Mouse (Mus musculus) CD4-positive, CD25-positive, alpha-beta regulatory T cell, adult 4 months (primary cell): ENCODE data around the gene Amfr. TPM values are rescaled to one million over a fixed set of nuclear protein-coding genes. Genes with fewer than 3 reads are reported as not detected.

ENCODE experiments used
- ATAC-seq: one replicate; pipeline ENCODE4 v1.8.0; 2017
- polyA plus RNA-seq, 2 experiments: library from polyadenylated mRNA; unstranded; fragments of 100-300 nt; shearing (Covaris generic); gene quantifications; one replicate each; pipeline ENCODE4 v1.2.1; 2017

Amfr gene
- polyA plus RNA-seq, 2 experiments from 2014 or later: 33.1 to 37.4 TPM

DNA sequence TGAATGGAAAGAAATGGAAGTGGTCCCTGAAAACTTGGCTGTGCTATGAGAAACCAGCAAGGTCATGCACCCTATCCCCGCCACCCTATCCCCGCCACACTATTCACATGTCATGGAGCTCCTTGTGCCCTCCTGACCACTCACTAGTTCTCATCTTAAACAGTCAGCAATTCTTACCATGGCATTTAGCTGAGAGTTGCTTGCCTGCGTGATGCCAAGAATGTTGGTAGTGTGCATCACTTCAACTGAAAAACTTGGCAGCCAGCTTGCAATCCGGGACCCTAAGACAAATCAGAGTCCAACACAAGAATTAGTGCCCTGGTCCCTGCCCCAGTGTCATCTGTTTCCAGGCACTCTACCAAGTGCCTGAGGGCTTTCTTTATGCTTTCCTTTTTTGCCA, 32.5 kb downstream of the Amfr start:
- no peak for ATAC-seq

DNA sequence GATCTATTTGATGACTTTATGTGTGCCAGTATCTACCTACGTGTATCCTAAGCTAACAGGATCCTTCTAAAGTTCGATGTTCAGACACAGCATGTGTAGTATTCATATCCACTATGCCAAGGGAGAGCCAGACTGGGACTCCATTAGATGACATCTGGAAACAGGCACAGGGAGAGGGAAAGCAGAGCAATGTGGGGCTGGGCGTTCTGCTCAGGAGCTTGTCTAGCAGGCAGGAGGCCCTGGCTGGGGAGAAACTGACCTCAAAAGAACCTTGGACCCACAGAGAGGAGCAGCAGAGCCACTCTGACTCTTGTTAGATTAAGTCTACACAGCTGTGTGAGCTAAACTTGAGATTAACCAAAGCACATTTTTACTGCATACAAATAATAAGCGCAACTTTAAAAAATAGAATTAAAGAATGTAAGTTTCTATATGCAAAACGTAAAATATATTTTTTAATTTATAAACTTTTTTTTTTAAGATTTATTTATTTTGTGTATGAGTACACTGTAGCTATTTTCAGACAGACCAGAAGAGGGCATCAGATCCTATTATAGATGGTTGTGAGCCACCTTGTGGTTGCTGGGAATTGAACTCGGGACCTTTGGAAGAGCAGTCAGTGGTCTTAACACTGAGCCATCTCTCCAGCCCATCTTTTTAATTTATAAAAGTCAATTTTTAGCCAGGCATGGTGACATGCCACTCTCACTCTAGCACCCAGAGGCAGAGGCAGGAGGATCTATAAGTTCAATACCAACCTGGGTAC, 36.0 kb downstream of the Amfr start:
- no peak for ATAC-seq

DNA sequence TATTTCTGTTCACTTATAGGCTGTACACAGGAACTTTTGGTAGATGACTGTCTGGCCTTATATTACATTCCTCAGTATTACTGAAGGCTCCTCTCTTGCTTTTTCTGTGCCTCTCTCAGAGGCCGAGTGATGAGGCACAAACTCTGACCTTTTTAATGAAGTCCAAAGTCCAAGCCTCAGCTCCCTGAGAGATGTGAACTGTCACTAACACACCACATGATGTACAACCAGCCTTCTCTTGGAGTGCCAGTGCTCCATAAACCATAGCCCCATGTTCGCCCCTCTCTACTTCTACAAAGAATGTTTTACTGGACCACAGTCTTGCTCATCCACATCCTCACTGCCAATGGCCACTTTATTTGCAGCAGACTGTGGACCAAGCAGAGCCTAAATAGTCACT, 37.3 kb downstream of the Amfr start:
- ATAC-seq: no peak

DNA sequence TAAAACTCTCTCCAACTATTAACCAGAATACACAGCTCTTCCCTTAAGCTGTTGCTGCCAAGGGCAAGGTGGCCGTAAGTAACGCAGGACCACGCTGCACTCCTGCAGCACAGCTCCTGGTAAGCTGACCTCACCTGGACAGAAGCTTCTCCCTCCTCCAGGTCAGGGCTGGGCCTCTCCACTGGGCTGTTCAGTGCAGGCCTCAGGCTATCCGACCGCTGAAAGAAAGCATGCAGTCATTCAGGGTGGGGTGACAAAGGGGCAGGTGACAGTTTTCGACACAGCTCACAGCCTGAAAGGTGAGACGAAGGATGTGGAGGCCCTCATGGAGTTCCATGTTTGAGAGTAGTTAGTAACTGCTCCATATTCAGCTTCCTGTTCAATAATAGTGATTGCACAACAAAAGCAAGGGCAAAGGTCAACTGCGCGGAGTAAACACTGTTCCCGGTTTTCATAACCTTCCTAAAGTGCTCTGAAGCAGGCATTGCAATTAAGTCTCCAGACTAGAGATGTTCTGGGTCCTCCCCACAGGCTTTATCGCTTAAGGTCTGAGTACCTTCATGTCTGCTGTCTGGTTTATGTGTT, 37.9 kb downstream of the Amfr start:
- no peak for ATAC-seq

DNA sequence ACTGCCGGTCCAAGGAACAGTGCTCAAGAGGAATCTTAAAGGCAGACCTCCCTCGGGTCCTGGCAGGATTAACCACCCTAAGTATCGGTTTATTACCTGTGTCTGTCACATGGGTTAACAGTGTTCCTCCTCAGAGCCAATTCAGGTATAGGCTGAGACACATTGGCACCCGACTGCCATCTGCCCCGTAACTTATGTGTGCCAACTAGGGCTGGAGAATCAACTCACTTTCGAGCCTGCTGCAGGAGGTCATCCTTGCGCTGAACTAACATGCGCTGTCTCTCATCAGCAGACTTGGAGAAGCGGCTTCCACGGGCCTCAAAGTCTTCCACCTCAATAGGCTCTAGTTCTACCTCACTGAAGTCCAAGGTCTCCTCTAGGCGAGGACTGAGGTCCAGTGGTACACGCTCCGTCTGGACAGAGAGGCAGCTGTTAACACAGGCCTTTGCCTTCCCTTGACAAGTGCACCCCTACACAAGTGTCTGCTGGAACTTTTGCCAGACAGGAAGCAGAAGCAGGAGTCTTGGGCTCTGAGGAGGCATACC, 38.7 kb downstream of the Amfr start:
- ATAC-seq: no peak

DNA sequence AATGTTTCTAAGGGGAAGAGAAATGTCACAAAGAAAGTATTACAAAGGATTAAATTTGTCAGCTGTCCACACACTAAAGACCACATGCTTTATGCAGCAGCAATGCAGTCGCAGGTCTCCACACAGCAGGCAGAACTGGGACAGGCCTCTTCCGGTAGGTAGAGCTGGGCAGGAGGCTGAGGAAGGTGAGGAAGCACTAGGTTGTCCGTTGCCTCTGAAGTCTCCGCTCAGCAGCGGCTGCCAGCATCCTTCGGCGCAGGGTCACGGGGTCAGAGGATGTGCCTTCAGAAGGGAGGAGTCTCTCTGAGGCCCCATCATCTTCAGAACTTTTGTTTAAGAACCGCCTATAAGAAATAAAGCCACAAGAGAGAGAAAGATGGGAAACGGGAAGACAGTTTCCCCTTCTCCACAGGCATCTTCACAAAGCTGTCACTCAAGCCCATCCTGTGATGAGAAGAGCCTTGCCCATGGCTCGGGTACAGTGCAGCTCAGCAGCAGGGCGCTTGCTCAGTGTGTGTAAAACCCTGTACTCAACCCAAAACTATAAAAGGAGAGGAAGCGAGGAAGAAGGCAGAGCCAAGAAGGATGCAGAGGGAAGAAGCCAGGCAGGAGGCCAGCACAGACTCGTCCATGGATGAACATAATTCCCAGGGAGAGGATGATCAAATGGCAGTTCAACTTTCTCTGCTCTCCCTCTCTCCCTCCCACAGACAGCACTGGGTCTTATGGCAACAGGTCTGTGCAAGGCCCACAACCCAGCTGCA, 39.5 kb downstream of the Amfr start:
- ATAC-seq: no peak

DNA sequence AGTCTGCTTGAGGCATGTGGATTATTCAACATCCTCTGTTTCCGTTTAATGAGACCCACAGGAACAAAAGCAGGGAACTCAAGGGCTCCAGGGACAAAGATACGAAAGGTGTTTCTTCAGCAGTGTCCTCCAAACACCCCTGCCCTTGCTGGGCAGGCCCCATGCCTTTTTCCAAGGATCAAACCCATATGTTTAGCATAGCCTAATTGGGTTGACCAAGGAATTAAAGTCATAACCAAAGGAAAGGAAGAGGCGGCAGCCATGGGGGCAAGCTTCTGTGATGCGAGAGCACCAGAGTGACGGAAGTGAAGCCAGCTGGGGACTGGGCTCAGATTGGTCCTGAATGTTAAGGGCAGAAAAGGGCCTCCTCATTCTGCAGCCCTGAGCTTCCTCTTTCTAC, 40.4 kb downstream of the Amfr start:
- no peak for ATAC-seq

DNA sequence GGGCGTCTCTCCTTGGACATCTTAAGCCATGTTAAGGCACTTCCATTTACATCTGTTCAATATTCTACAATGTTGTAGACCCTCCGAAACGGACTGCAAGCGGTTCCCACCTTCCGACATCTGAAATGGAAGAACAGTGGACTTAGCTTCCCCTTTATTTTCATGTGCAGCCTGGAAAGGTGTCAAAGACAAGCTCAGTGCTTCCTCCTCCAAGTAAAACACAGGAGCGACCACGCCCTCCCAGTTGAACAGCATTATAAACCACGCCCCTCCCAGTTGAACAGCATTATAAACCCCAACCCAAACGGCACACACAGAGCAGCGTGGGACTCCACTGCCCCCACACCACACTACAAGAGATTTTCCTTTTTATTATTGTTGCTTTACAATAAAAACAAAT, 41.2 kb downstream of the Amfr start:
- no peak for ATAC-seq

DNA sequence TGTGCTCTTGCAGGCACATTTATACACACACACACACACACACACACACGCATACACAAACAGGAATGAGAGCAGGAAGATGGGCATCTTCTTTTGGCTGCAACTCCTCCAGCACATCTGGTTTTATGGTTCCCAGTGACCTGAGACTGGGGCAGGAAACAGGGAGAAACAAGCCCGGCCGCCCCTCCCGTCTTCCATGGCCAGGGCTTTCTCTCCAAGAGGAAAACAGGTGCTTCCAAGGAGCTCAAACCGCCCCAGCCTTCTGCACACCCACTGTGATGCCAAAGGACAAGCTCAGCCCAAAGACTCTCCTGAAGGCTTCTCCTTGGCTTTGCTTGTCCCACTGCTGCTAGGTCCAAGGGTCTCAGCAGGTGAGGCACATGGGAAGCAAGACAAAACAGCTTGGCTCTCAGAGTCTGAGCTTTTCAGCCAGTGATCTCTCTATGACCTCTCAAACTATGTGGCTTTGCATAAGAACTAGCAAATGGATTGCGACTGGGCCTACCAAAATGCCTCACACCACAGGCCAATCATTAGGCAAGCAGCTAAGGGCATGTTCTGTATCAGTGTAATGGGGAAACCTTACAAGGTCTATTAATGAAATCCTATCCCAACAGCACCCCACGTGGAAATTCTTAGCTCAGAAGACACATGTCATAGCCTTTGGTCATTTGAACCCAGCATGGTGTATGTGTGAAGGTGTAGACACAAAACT, 42.9 kb downstream of the Amfr start:
- no peak for ATAC-seq

DNA sequence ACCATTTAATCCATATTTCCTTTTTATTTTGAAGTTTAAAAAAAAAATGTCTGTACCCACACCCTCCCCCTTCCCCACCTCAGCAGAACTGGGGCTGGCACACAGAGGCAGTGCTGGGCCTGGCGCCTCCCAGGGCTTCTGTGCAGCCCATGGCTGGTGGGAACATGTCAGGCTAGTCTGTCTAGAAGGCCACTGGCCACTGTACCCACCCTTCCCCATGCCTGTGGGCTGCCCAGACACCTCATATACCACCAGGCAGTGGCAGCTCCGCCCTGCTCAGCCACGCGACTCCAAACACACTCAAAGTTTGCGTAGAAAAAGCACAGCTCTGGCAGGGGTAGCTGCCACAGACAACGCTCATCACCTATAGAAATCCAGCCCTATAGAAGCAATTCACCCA, 44.3 kb downstream of the Amfr start:
- ATAC-seq: no peak

DNA sequence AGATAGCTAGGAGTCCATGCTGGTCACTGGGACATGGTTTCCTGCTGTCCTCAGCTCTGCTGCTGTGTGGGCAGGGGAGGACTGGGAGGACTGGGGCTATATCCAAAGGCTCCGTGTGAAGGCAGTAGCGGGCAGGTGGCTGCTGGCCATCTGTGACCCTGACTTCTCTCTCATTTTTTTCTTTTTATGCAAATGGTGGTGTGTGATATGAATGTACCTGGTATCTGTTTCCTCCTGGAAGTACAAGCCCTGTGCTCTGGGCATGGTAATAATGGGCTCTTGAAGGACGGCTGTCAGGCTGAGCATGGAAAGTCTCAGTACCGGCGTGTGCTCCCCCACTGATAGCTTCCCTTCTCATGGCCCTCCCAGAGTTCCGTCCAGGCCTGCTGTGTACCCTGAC, 51.7 kb downstream of the Amfr start:
- ATAC-seq: no peak

DNA sequence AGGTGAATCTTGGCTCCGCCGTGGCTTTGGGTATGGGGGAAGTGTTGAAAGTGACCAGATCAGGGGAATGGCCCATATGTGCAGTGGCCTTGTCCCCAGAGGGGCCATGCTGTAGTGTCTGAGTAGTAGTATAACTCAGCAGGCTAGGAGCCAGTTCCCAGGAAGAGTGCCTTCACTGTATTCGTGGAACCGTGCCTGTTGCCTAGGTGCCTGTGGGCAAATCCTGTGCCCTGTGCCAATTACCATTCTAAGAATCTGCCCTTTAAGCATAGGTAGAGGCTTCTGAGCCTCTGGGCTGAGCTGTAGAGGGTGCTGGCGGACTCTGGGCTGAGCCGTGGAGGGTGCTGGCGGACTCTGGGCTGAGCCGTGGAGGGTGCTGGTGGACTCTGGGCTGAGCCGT, 54.2 kb downstream of the Amfr start:
- no peak for ATAC-seq

DNA sequence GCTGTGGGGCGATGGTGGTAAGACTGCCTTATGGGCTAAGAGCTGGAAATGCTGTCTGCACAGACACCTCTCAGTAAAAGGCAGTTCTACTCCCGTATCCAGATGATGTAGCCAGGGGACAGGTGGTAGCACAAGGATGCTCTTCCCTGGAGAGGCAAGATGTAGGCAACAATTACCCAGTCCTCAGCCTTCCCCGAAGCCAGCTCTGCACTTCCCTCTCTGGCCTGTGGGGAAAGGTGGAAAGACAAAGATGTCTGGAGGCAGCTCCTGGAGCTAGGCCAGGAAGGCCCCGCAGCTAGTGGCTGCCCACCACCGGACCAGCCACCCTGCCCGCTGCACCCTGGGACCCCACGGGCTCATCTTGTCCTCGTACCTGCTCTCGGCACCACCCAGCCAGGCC, 60.1 kb downstream of the Amfr start:
- no peak for ATAC-seq

DNA sequence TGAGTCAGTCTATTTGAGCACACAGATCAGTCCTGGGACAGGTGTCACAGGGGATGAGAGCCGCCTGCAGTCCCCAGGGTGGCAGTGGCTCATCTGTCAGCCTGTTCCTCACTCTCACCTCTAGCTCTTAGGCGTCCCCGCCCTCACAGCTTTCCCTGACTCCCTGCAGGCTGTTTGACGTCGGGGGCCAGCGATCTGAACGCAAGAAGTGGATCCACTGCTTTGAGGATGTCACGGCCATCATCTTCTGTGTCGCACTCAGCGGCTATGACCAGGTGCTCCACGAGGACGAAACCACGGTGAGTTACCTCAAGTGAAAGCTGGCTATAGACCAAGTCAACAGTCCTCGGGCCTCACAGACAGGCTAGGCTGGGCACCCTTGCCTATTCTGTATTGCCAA, 62.5 kb downstream of the Amfr start:
- no peak for ATAC-seq

DNA sequence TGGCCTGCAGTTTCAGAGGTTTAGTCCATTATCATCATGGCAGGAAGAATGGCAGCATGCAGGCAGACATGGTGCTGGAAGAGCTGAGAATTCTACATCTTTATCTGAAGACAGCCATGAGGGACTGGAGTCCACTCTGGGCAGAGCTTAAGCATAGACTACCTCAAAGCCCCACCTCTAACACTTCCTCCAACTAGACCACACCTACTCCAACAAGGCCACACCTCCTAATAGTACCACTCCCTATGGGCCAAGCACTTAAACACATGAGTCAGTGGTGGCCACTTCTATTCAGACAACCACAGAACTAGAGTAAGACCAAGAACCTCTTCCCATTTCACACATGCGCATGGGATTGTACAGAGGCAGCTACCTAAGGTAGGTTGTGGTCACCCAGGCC, 66.2 kb downstream of the Amfr start:
- ATAC-seq: no peak

DNA sequence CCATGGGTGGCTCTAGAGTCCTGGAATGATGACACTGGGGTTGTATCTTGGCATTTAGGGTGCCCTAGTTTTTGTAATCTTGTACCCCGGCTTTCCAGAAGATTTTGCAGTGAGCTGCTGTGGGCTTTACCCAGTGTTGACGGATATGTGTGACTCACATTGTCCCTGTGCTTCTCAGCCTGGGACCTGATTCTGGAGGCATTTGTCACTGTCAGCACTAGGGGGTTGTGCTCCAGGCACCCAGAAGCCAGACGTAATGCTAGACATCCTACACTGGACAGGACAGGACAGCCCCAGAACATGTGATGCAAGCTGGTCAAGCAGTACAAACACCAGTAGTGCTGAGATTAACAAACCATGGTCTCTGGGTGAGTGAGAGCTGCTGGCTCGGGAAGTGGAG, 66.9 kb downstream of the Amfr start:
- ATAC-seq: no peak

DNA sequence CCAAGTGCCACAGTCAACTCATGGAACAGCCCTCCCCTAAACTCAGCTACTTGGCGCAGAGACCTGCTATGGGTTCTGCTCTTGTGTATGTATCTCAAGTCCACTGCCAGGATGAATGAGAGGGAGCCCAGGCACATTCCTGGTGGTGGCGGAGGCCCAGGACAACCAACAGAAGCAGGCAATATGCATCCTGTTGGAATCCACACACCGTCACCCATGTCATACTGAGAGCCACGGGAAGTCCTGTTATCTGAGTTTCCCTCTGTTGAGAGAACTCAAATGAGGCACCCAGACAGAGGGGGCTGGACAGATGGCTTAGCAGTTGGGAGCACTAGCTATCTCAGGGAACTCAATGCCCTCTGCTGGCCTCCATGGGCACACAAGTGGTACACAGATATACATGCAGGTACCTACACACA, 71.0 kb downstream of the Amfr start:
- no peak for ATAC-seq

DNA sequence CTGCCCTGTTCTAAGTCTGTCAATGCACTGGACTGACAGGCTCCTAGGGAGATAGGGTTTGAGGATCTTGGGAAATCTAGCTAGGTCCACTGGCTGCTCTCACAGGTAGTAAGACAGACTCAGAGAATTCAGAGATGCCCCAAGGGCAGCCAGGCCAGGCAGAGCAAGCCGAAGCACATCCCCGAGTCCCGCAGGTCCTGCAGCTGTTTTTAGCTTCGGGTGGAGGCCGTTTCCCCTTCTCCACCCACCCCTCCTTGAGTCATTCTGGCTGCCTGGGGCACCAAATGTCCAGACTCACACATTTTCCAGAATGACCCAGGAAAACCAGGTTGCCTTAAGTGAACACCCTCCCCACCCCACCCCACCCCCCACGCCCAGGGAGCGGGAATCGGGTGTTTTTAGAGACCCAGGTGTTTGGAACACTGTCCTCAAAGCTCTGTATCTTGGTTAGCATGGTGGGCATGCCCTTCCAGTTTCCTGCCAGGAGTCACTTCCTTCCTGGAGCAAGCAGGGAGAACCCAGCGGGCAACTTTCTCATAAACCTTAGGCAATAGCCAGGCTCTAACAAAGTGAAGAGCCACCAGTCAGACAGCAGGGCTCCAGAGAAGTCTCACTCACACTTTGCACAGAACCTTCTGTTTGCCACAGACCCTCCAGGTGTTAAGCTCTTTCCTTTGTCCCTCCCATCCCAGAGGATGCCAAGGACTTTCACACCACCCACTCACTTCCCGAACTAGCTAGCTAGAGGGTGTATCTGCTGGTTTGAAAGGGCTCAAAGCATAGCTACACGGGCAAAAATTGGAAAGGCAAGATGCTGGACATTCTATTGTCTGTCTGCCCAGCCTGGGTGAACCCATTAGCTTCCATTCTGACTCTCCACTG, 71.9 kb downstream of the Amfr start:
- no peak for ATAC-seq

DNA sequence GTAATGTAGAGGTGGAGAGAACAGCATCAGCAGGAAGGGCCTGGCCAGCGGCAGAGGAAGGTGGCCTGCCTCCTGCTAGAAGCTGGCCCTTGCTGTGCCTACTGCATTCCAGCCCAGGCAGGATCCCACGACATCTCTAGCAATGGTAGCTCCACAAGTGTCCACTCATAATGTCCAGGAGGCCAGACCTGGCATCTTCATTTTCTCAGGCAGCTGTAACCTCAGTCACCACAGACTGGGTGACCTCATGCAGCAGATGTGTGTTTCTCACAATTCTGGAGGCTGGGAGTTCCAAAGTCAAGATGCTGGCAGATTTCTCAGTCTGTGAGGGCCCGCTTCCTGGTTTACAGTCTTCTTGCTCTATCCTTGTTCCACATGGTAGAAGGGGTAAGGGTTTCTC, 74.4 kb downstream of the Amfr start:
- no peak for ATAC-seq

DNA sequence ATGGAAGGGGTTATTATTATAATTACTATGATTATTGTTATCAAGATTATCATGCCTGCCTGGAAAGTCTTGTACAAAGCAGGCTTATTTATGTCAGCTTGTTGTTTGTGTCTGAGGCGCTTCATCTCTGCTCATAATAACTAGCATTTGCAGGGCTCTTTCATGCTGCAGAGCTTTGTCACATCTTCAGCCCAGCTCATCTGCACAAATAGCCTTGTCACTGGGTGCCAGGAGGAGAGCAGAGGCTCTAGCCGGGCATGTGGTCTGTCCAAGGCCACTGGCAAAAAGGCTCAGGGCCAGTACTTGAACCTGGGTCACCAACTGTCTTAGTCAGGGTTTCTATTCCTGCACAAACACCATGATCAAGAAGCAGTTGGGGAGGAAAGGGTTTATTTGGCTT, 79.4 kb downstream of the Amfr start:
- ATAC-seq: no peak

DNA sequence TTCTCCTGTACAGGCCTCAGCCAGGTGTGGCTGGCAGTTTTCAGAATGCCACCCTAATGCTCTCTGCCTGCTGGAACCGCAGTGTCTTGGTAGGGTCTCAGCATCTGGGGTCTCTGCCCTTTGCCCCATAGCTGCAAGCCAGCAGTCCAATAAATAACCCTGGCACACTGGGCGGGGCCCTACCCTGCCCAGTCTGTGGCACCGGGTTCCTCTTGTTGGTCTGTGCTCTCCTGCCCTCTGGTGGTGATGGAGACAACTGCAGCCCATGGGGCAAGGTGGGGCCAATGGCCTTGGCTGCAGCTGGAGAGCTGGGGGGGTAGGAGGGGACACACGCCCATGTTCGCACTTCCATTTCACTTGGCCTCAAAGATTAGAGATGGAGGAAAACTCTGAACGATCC, 79.8 kb downstream of the Amfr start:
- no peak for ATAC-seq

DNA sequence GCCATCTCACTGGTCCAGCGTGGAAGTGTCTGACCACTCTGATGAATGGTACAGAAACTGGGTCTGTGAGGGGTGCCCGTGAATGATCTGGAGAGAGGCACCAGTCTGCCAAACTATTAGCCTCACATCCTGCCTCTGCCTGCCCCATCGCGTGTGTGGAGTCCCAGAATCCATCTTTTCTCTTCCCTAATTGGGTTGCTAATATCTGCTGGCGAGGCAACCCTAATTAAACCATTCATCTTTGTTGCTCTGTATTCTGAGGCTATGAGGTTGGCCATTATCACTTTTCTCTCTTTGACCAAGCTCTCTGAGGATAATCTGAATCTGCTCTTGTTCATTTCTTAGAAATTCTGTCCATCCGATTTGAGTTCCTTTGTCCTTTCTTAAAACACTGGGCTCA, 81.3 kb downstream of the Amfr start:
- ATAC-seq: no peak
